Comparison of ENCODE assay signal across 8 mouse cellular contexts in the genomic region with DNA sequence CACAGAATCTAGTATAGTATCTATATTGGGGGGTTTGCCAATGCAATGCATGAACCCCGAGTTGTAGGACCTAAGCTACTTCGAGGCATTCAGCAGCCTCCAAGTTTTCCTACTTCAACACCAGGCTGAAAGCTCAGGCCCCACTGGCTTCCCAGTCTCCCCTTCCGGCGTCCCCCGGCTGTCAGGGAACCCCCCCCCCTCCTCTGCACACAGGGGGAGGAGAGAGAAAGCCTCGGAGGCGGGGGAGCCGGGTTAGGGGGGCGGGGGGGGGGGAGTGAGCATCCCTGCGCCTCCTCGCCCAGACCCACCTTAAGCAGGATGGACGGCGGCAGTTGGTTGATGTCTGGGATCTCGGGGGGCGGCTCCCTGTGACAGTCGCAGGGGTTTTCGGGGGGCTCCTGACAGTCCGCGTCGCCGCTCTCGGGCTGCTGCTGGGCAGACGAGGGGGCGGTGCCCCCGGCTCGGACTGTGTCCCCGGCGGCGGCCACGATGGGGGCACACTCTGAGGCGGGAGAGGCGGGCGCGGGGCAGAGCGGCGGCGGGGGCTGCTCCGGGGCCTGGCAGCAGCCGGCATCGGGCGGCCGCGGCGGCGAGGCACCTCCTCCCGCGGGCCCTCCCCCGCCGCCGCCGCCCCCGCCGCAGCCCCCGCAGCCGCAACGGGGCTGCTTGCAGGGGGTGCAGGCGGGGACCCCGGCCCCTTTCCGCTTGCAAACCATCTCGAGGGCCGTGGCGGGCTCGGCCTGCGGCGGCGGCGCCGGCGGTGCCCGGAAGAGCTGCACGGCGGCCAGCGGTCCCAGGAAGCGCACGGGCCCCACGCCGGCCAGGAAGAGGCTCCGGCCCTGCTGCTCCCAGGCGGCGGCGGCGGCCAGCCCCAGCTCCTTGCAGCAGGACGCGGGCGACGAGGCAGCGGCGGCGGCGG. TPM values are rescaled to one million over a fixed set of nuclear protein-coding genes. Genes with fewer than 3 reads are reported as not detected.
DNase-seq lines count a peak whose midpoint lies in the region; ATAC-seq and TF ChIP-seq lines count a peak whose summit lies in the region.

No protein-coding gene starts in this region.

- TF ChIP-seq EP300 in lung, postnatal 0 days (IDR thresholded peaks at IDR 0.05): no peak

- peaks cover 14% of the 10 kb centered on the region; the same call in 1 of the 2 replicates for H3K36me3 ChIP-seq in embryonic facial prominence, embryonic 10.5 days (replicated peaks)
- H3K36me3 ChIP-seq in heart, embryonic 12.5 days: no peaks in the 10 kb centered on the region
- no peaks in the 10 kb centered on the region for H3K36me3 ChIP-seq in lung, postnatal 0 days (ENCODE audit: insufficient read depth, low read length)

- no peak for TF ChIP-seq CTCF in lung, postnatal 0 days (IDR thresholded peaks at IDR 0.05)

- DNase-seq in B cell, adult 2 months: peak; percentile 38 to 48
- DNase-seq in adrenal gland, adult (ENCODE audit: inconsistent age in 2 of 2, low spot score in 1 of 2): peak; percentile 68 to 80
- DNase-seq in embryonic facial prominence, embryonic 10.5 days (ENCODE audit: low spot score): peak; percentile 80
- peak; percentile 83 for DNase-seq in kidney, postnatal 10 days
- DNase-seq in lung, postnatal 0 days (ENCODE audit: low spot score): peak; percentile 65
- DNase-seq in ovary, postnatal 14 days (ENCODE audit: low spot score): peak; percentile 33
- DNase-seq in thymus, postnatal 36 days: peak; percentile 64 to 72

- peaks cover 39% of the 10 kb centered on the region for H3K4me1 ChIP-seq in embryonic facial prominence, embryonic 10.5 days
- H3K4me1 ChIP-seq in heart, embryonic 12.5 days (replicated peaks): peaks cover 26% of the 10 kb centered on the region
- peaks cover 15% of the 10 kb centered on the region for H3K4me1 ChIP-seq in lung, postnatal 0 days (ENCODE audit: insufficient read depth, low read depth, low read length)

- H3K4me3 ChIP-seq in embryonic facial prominence, embryonic 10.5 days: peak overlapping the region; percentile 91
- peak overlapping the region; percentile 90 for H3K4me3 ChIP-seq in heart, embryonic 12.5 days
- peak overlapping the region; percentile 93 for H3K4me3 ChIP-seq in lung, postnatal 0 days (ENCODE audit: low read depth, low read length)

- no peaks in the 10 kb centered on the region for H3K9me3 ChIP-seq in embryonic facial prominence, embryonic 10.5 days
- H3K9me3 ChIP-seq in heart, embryonic 12.5 days (replicated peaks): no peaks in the 10 kb centered on the region
- no peaks in the 10 kb centered on the region for H3K9me3 ChIP-seq in lung, postnatal 0 days (ENCODE audit: low read length)

- H3K27me3 ChIP-seq in embryonic facial prominence, embryonic 10.5 days (replicated peaks; ENCODE audit: low read depth, poor library complexity, severe bottlenecking): no peaks in the 10 kb centered on the region
- H3K27me3 ChIP-seq in heart, embryonic 12.5 days (replicated peaks): no peaks in the 10 kb centered on the region
- H3K27me3 ChIP-seq in lung, postnatal 0 days (replicated peaks; ENCODE audit: insufficient read depth, low read length): no peaks in the 10 kb centered on the region

- ATAC-seq in heart, embryonic 12.5 days (ENCODE audit: insufficient number of reproducible peaks, low FRiP score): peak; percentile 51
- peak; percentile 60 for ATAC-seq in lung, postnatal 0 days

- H3K4me2 ChIP-seq in heart, embryonic 12.5 days: peak overlapping the region; percentile 70
- peak overlapping the region; percentile 81 for H3K4me2 ChIP-seq in lung, postnatal 0 days (replicated peaks; ENCODE audit: low read depth, low read length)

- peak overlapping the region; percentile 96 for H3K9ac ChIP-seq in heart, embryonic 12.5 days
- peak overlapping the region; percentile 93 for H3K9ac ChIP-seq in lung, postnatal 0 days (replicated peaks; ENCODE audit: low read depth)

- peak overlapping the region; percentile 99 for H3K27ac ChIP-seq in embryonic facial prominence, embryonic 10.5 days (replicated peaks)
- H3K27ac ChIP-seq in heart, embryonic 12.5 days (ENCODE audit: poor library complexity, severe bottlenecking): peak overlapping the region; percentile 98
- peak overlapping the region; percentile 99 for H3K27ac ChIP-seq in lung, postnatal 0 days (ENCODE audit: low read length)

- WGBS in embryonic facial prominence, embryonic 10.5 days: 1% methylated on average over 88 of the region's 90 CpGs
- 4% methylated on average over 70 of the region's 90 CpGs for WGBS in heart, embryonic 12.5 days
- WGBS in lung, postnatal 0 days: 5% methylated on average over 18 of the region's 90 CpGs

RNA-seq across cellular contexts. Expression of gene Fbxl17, which starts 0.8 kb away (rescaled TPM):
- 3.4 and 3.8 TPM in 2 replicates for polyA plus RNA-seq in embryonic facial prominence, embryonic 10.5 days (2016; fragmentation: Nextera tagmentation; extraction: Ambion mirVana)
- 7.1 and 7.6 TPM in 2 replicates for polyA plus RNA-seq in heart, embryonic 12.5 days (2016; fragmentation: Nextera tagmentation; extraction: Ambion mirVana)
- polyA plus RNA-seq in lung, postnatal 0 days (2015; fragmentation: Nextera tagmentation; extraction: Ambion mirVana): 6.9 and 7.6 TPM in 2 replicates

Comparison
In these comparisons a context has a peak if more than half of its experiments do, and no peak if none do; other contexts are left out.
1. Peak in every context shown above with its lines: DNase-seq, ATAC-seq, H3K4me3 ChIP-seq and H3K27ac ChIP-seq.
2. DNase-seq: peak in every context shown above with its lines; median percentile 83 in kidney, postnatal 10 days; 80 in embryonic facial prominence, embryonic 10.5 days; 74 in adrenal gland, adult; 68 in thymus, postnatal 36 days; 65 in lung, postnatal 0 days; 43 in B cell, adult 2 months; 33 in ovary, postnatal 14 days.